Mouse (Mus musculus): ENCODE results near the gene Tmem107. TPM values are rescaled to one million over a fixed set of nuclear protein-coding genes. Genes with fewer than 3 reads are reported as not detected.

The Tmem107 gene
- total RNA-seq, 2 experiments from 2014 or later: 13.2 to 13.8 TPM

GRCm38 (mm10) chr11:69074776-69075069 lies 4.1 kb downstream of the Tmem107 start:
- DNase-seq: peak; percentile 3

- DNase-seq: no peak
Observed at GRCm38 (mm10) chr11:69075764-69076479, 5.3 kb downstream of the Tmem107 start.

GRCm38 (mm10) chr11:69076572-69076971 lies 6.0 kb downstream of the Tmem107 start:
- DNase-seq: no peak

GRCm38 (mm10) chr11:69077316-69077715 lies 6.7 kb downstream of the Tmem107 start:
- no peak for DNase-seq

- no peak for DNase-seq
Observed at GRCm38 (mm10) chr11:69078041-69078440, 7.4 kb downstream of the Tmem107 start.

GRCm38 (mm10) chr11:69078805-69079438 lies 8.3 kb downstream of the Tmem107 start:
- no peak for DNase-seq

- DNase-seq: peak; percentile 4
Observed at GRCm38 (mm10) chr11:69080102-69080854, 9.7 kb downstream of the Tmem107 start.

GRCm38 (mm10) chr11:69080855-69081222 lies 10.2 kb downstream of the Tmem107 start:
- peak; percentile 0 for DNase-seq

- DNase-seq: peak; percentile 1
Observed at GRCm38 (mm10) chr11:69081613-69082012, 11.0 kb downstream of the Tmem107 start.

GRCm38 (mm10) chr11:69085608-69086007 lies 15.0 kb downstream of the Tmem107 start:
- no peak for DNase-seq

- DNase-seq: no peak
Observed at GRCm38 (mm10) chr11:69086390-69086789, 15.8 kb downstream of the Tmem107 start.

GRCm38 (mm10) chr11:69087082-69087481 lies 16.5 kb downstream of the Tmem107 start:
- DNase-seq: peak; percentile 19

- no peak for DNase-seq
Observed at GRCm38 (mm10) chr11:69087597-69087996, 17.0 kb downstream of the Tmem107 start.

- peak; percentile 95 for DNase-seq
Observed at GRCm38 (mm10) chr11:69088103-69088855, 17.7 kb downstream of the Tmem107 start, which contains the start of gene Vamp2. Vamp2 (plus strand) TSS chr11:69088490.

- DNase-seq: no peak
Observed at GRCm38 (mm10) chr11:69088856-69089615, 18.4 kb downstream of the Tmem107 start.

- DNase-seq: peak; percentile 67
Observed at GRCm38 (mm10) chr11:69089616-69090290, 19.1 kb downstream of the Tmem107 start.

- DNase-seq: no peak
Observed at GRCm38 (mm10) chr11:69090367-69090766, 19.8 kb downstream of the Tmem107 start.

- DNase-seq: no peak
Observed at GRCm38 (mm10) chr11:69091566-69092385, 21.2 kb downstream of the Tmem107 start.

GRCm38 (mm10) chr11:69092386-69092751 lies 21.8 kb downstream of the Tmem107 start:
- DNase-seq: peak; percentile 95

GRCm38 (mm10) chr11:69092871-69093270 lies 22.3 kb downstream of the Tmem107 start:
- DNase-seq: no peak

Measured in adrenal gland, postnatal 10 days (tissue).